Mouse (Mus musculus) lung, embryonic 16.5 days (tissue): ENCODE data around the gene Tff3. TPM values are rescaled to one million over a fixed set of nuclear protein-coding genes. Genes with fewer than 3 reads are reported as not detected.

Source experiments
- ATAC-seq: fragments of 200-750 bp; cut with Nextera tagmentation; 2 replicates; pipeline ENCODE4 v1.8.0; 2017; ENCODE audit warnings: low read depth, mild to moderate bottlenecking, moderate library complexity
- H3K27ac ChIP-seq: fragments of 300-500 bp; sonication (generic); 2 replicates; pipeline ENCODE4 v1.5.1; 2014; ENCODE audit warnings: mild to moderate bottlenecking, control low read depth, low read length
- H3K27me3 ChIP-seq: fragments of 300-500 bp; sonication (generic); 2 replicates; pipeline ENCODE4 v1.6.1; 2014; ENCODE audit warnings: low read depth, low read length, mixed read lengths; ENCODE audit not compliant: control insufficient read depth, insufficient read depth
- H3K36me3 ChIP-seq: fragments of 300-500 bp; sonication (generic); 2 replicates; pipeline ENCODE4 v1.6.1; 2014; ENCODE audit warnings: low read length; ENCODE audit not compliant: control insufficient read depth, insufficient read depth
- H3K4me1 ChIP-seq: fragments of 300-500 bp; sonication (generic); replicated peaks from 2 replicates; pipeline ENCODE4 v1.6.1; 2014; ENCODE audit warnings: low read length, mixed read lengths; ENCODE audit not compliant: control insufficient read depth, insufficient read depth
- H3K4me2 ChIP-seq: fragments of 300-500 bp; sonication (generic); 2 replicates; pipeline ENCODE4 v1.6.1; 2014; ENCODE audit warnings: low read depth, low read length, control low read depth
- H3K4me3 ChIP-seq: fragments of 300-500 bp; sonication (generic); 2 replicates; pipeline ENCODE4 v1.5.1; 2014; ENCODE audit warnings: mild to moderate bottlenecking, low read length, control low read depth
- H3K9ac ChIP-seq: fragments of 300-500 bp; sonication (generic); 2 replicates; pipeline ENCODE4 v1.6.1; 2014; ENCODE audit warnings: low read length, control low read depth
- H3K9me3 ChIP-seq: fragments of 300-500 bp; sonication (generic); 2 replicates; pipeline ENCODE4 v1.6.1; 2016; ENCODE audit warnings: low read length; ENCODE audit not compliant: control insufficient read depth
- WGBS: fragments of 180-500 bp; shearing (Covaris S2); extraction: QIAGEN DNeasy Blood & Tissue Kit; methylation state at CpG from one replicate; pipeline ENCODE4 v1.1.7; 2014; 5-methylcytosine and 5-hydroxymethylcytosine counted together
- polyA plus RNA-seq: library from polyadenylated mRNA; unstranded; fragments of >200 nt; fragmentation: Nextera tagmentation; extraction: Ambion mirVana; gene quantifications from 2 replicates; pipeline ENCODE4 v1.2.1, GENCODE M21; 2015

Gene Tff3
- polyA plus RNA-seq, 1 experiment from 2014 or later = 0.58 TPM

- H3K4me3 ChIP-seq = no peak overlapping the region
- no peaks in the 10 kb centered on the region for H3K4me1 ChIP-seq
- no peaks in the 10 kb centered on the region for H3K27me3 ChIP-seq
- H3K9me3 ChIP-seq = no peaks in the 10 kb centered on the region
- 54% methylated on average over 5 of the region's 5 CpGs for WGBS
- no peaks in the 10 kb centered on the region for H3K36me3 ChIP-seq
- no peak overlapping the region for H3K9ac ChIP-seq
- no peak overlapping the region for H3K4me2 ChIP-seq
- no peak overlapping the region for H3K27ac ChIP-seq
- ATAC-seq = no peak
Measured at GRCm38 (mm10) chr17:31152512-31152911, 23.1 kb upstream of the Tff3 start.

- no peaks in the 10 kb centered on the region for H3K27me3 ChIP-seq
- H3K27ac ChIP-seq = no peak overlapping the region
- no peaks in the 10 kb centered on the region for H3K9me3 ChIP-seq
- H3K4me3 ChIP-seq = no peak overlapping the region
- H3K4me1 ChIP-seq = no peaks in the 10 kb centered on the region
- no peak overlapping the region for H3K9ac ChIP-seq
- ATAC-seq = no peak
- no peaks in the 10 kb centered on the region for H3K36me3 ChIP-seq
- WGBS = 80% methylated on average over 9 of the region's 9 CpGs
- no peak overlapping the region for H3K4me2 ChIP-seq
Measured at GRCm38 (mm10) chr17:31145998-31146397, 16.6 kb upstream of the Tff3 start.

- no peaks in the 10 kb centered on the region for H3K4me1 ChIP-seq
- no peak within 1 kb of the TSS for H3K27ac ChIP-seq
- no peaks in the 10 kb centered on the region for H3K9me3 ChIP-seq
- H3K27me3 ChIP-seq = no peaks in the 10 kb centered on the region
- no peak within 1 kb of the TSS for H3K9ac ChIP-seq
- H3K4me2 ChIP-seq = no peak within 1 kb of the TSS
- ATAC-seq = peak; percentile 86
- WGBS = 44% methylated on average over 15 of the region's 15 CpGs
- no peak within 1 kb of the TSS for H3K4me3 ChIP-seq
- no peaks in the 10 kb centered on the region for H3K36me3 ChIP-seq
Measured at GRCm38 (mm10) chr17:31144040-31145037, 14.9 kb upstream of the Tff3 start, which contains the start of gene Tff2. Tff2 (minus strand) TSS chr17:31144282.

GRCm38 (mm10) chr17:31142116-31142515, 12.7 kb upstream of the Tff3 start:
- Histone ChIP-seq H3K9me3 (no peaks in the 10 kb centered on the region), H3K36me3 (no peaks in the 10 kb centered on the region), H3K9ac (no peak overlapping the region), H3K4me2 (no peak overlapping the region), H3K4me1 (no peaks in the 10 kb centered on the region), H3K27me3 (no peaks in the 10 kb centered on the region), H3K4me3 (no peak overlapping the region), H3K27ac (no peak overlapping the region)
- WGBS = 90% methylated on average over 7 of the region's 7 CpGs
- no peak for ATAC-seq

GRCm38 (mm10) chr17:31138398-31138797, 9.0 kb upstream of the Tff3 start:
- no peaks in the 10 kb centered on the region for H3K36me3 ChIP-seq
- no peaks in the 10 kb centered on the region for H3K27me3 ChIP-seq
- WGBS = 16% methylated on average over 5 of the region's 5 CpGs
- H3K9ac ChIP-seq = no peak overlapping the region
- H3K9me3 ChIP-seq = no peaks in the 10 kb centered on the region
- H3K4me1 ChIP-seq = no peaks in the 10 kb centered on the region
- H3K4me2 ChIP-seq = no peak overlapping the region
- no peak overlapping the region for H3K27ac ChIP-seq
- peak; percentile 26; the same call in 1 of the 2 replicates for ATAC-seq
- H3K4me3 ChIP-seq = no peak overlapping the region

GRCm38 (mm10) chr17:31136821-31137220, 7.4 kb upstream of the Tff3 start:
- Histone ChIP-seq H3K36me3 (no peaks in the 10 kb centered on the region), H3K27ac (no peak overlapping the region), H3K4me1 (no peaks in the 10 kb centered on the region), H3K4me3 (no peak overlapping the region), H3K9ac (no peak overlapping the region), H3K27me3 (no peaks in the 10 kb centered on the region), H3K9me3 (no peaks in the 10 kb centered on the region), H3K4me2 (no peak overlapping the region)
- no peak for ATAC-seq
- 79% methylated on average over 1 of the region's 1 CpGs for WGBS

GRCm38 (mm10) chr17:31136291-31136690, 6.8 kb upstream of the Tff3 start:
- Histone ChIP-seq H3K36me3 (no peaks in the 10 kb centered on the region), H3K4me2 (no peak overlapping the region), H3K9me3 (no peaks in the 10 kb centered on the region), H3K9ac (no peak overlapping the region), H3K27me3 (no peaks in the 10 kb centered on the region), H3K27ac (no peak overlapping the region), H3K4me3 (no peak overlapping the region), H3K4me1 (no peaks in the 10 kb centered on the region)
- WGBS = 45% methylated on average over 3 of the region's 3 CpGs
- ATAC-seq = no peak

GRCm38 (mm10) chr17:31134913-31135312, 5.5 kb upstream of the Tff3 start:
- H3K9ac ChIP-seq = no peak overlapping the region
- H3K27ac ChIP-seq = no peak overlapping the region
- no peaks in the 10 kb centered on the region for H3K27me3 ChIP-seq
- H3K4me1 ChIP-seq = no peaks in the 10 kb centered on the region
- ATAC-seq = no peak
- H3K36me3 ChIP-seq = no peaks in the 10 kb centered on the region
- H3K9me3 ChIP-seq = no peaks in the 10 kb centered on the region
- no peak overlapping the region for H3K4me3 ChIP-seq
- 69% methylated on average over 6 of the region's 6 CpGs for WGBS
- no peak overlapping the region for H3K4me2 ChIP-seq

GRCm38 (mm10) chr17:31133776-31134175, 4.3 kb upstream of the Tff3 start:
- ATAC-seq = no peak
- 55% methylated on average over 15 of the region's 15 CpGs for WGBS
- Histone ChIP-seq H3K9me3 (no peaks in the 10 kb centered on the region), H3K9ac (no peak overlapping the region), H3K4me3 (no peak overlapping the region), H3K27ac (no peak overlapping the region), H3K4me2 (no peak overlapping the region), H3K27me3 (no peaks in the 10 kb centered on the region), H3K4me1 (no peaks in the 10 kb centered on the region), H3K36me3 (no peaks in the 10 kb centered on the region)
